Mouse (Mus musculus) G1E (cell line): ENCODE results near the gene Patz1. TPM values are rescaled to one million over a fixed set of nuclear protein-coding genes. Genes with fewer than 3 reads are reported as not detected.
A peak's percentile ranks its signal among the peaks of the same experiment; 100 is the strongest.

Source experiments
- ATAC-seq: 2 replicates; pipeline ENCODE4 v1.8.0; 2016; ENCODE audit warnings: mild to moderate bottlenecking; ENCODE audit not compliant: insufficient number of reproducible peaks, poor library complexity, low FRiP score, severe bottlenecking; ENCODE audit errors: extremely low read depth
- DNase-seq: peaks from one replicate; pipeline ENCODE4 v3.0.0; 2012; ENCODE audit warnings: low spot score
- H3K27me3 ChIP-seq: 2 replicates; pipeline ENCODE4 v1.6.1; 2012; ENCODE audit warnings: mild to moderate bottlenecking, low read length, inconsistent platforms; ENCODE audit not compliant: insufficient read depth
- H3K36me3 ChIP-seq: replicated peaks from 2 replicates; pipeline ENCODE3; 2012; ENCODE audit warnings: mild to moderate bottlenecking, inconsistent platforms
- H3K4me1 ChIP-seq: 2 replicates; pipeline ENCODE4 v1.6.1; 2012; ENCODE audit warnings: low read depth, low read length, inconsistent platforms, mixed read lengths; ENCODE audit not compliant: insufficient read depth
- H3K4me3 ChIP-seq: 2 replicates; pipeline ENCODE4 v1.5.1; 2012; ENCODE audit warnings: low read depth, mild to moderate bottlenecking, inconsistent platforms, low read length, moderate library complexity, mixed read lengths
- H3K9me3 ChIP-seq: replicated peaks from 2 replicates; pipeline ENCODE4 v1.6.1; 2012; ENCODE audit warnings: inconsistent platforms
- CTCF ChIP-seq: IDR thresholded peaks from 2 replicates; pipeline ENCODE4 v1.5.1; 2012; ENCODE audit warnings: low read depth, low read length, inconsistent platforms, mixed read lengths
- GATA1 ChIP-seq: IDR thresholded peaks from 2 replicates; pipeline ENCODE4 v1.6.1; 2012; ENCODE audit warnings: borderline replicate concordance, low read length, inconsistent platforms, mixed read lengths
- GATA2 ChIP-seq: IDR thresholded peaks from 2 replicates; pipeline ENCODE4 v1.6.1; 2012; ENCODE audit warnings: low read depth, low read length, inconsistent platforms, borderline replicate concordance
- POLR2AphosphoS5 ChIP-seq: IDR thresholded peaks from 2 replicates; pipeline ENCODE4 v1.6.1; 2012; ENCODE audit warnings: low read depth, low read length, inconsistent platforms; ENCODE audit not compliant: insufficient replicate concordance
- TAL1 ChIP-seq: conservative IDR thresholded peaks from 2 replicates; pipeline ENCODE4 v1.6.1; 2012; ENCODE audit warnings: low read depth, low read length, inconsistent platforms, mixed read lengths
- polyA plus RNA-seq: library from polyadenylated mRNA; stranded (reverse); fragments of >175 nt; gene quantifications from 2 replicates; pipeline ENCODE4 v1.2.3, GENCODE M21; 2012
- total RNA-seq, 2 experiments: library from RNA; stranded (forward) in 1 of 2; stranded (reverse) in 1 of 2; fragments of 200-1000 nt in 1 of 2; fragments of >200 nt in 1 of 2; fragmentation: Nextera tagmentation in 1 of 2; gene quantifications; 2 replicates each; pipeline ENCODE4 v1.2.3; 2014 to 2017

Gene Patz1
- total and polyA plus RNA-seq, 3 experiments = 56.5 to 112 (median 71.9) TPM

DNA sequence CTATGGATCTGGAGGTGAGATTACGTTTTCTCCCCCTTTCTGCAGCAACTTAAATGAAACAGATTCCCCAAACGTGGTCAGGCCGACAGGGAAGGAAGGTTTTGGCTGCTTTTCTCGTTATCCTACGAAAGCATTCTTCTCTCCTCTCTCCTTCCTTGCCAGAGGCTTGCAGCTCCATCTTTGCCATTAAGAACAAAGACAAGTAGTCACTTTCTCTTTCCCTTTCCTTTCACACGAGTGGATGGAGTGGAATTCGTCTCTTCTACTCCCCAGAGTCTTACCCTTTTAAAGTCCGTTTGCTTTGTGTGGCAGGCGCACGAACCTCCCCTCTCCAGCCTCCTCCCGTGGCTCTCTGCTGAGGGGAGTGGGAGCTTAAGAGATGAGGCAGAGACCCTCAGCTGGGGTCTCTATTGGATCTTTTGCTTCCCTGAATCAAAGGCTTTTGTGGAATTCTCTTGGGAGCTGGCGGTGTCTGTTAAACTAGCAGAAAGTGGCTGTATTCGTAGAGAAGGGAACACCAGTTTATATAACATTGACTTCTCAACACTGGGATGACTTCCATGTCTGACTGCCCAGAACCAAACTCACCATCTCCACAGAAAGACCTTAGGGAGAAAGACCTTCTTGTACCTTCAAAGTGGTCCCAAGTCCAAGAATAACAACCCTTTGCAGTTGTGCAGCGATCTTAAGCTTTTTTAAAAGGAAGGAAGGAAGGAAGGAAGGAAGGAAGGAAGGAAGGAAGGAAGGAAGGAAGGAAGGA, 42.5 kb downstream of the Patz1 start:
- TF ChIP-seq POLR2AphosphoS5 = no peak
- no peak for DNase-seq
- H3K9me3 ChIP-seq = peaks cover 6% of the 10 kb centered on the region; the same call in 1 of the 2 replicates
- peaks cover 46% of the 10 kb centered on the region for H3K27me3 ChIP-seq
- ATAC-seq = no peak
- H3K36me3 ChIP-seq = no peaks in the 10 kb centered on the region
- H3K4me1 ChIP-seq = peaks cover 47% of the 10 kb centered on the region
- peak overlapping the region; percentile 67; the same call in 1 of the 2 replicates for H3K4me3 ChIP-seq

DNA sequence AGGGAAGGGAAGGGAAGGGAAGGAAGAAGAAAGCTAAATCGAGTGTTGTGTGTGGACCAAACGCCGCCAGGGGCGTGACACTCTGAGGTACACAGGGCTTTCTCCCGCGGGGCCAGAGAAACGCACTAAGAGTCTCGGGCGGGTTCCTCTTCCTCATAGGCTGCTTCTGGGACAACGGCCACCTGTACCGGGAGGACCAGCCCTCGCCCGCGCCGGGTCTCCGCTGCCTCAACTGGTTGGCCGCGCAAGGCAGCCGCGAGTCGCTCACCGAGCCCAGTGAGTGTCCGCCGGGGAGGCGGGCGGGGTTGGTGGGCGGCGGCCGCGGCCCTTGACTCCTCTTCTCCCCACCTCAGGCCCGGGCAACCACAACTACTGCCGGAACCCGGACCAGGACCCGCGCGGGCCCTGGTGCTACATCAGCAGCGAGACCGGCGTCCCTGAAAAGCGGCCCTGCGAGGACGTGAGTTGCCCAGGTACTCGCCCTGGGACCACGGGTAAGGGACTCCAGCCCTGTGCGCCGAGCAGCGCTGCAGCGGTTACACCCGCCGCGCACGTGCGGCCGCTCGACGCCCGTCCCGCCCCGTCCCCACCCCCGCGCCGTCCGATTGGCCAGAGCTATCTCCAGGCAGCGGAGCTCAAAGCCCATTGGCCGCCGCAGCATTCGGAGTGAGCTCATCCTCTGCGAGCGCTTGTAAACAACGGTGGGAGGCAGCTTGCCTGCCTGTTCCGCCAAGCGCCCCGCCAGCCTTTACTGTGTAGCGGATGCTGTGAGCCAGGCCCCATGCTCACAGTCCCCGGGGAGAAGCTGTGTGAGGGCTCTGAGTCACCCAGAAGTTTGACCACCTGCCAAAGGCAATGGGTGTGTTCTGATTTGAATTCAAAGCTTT, 43.3 kb downstream of the Patz1 start:
- DNase-seq (peak; percentile 85), ATAC-seq (peak; percentile 68)
- H3K4me1 ChIP-seq = peaks cover 54% of the 10 kb centered on the region
- TF ChIP-seq GATA2 = no peak
- no peak for TF ChIP-seq CTCF
- TF ChIP-seq GATA1 = no peak
- TF ChIP-seq TAL1 = no peak
- TF ChIP-seq POLR2AphosphoS5 = no peak
- H3K36me3 ChIP-seq = no peaks in the 10 kb centered on the region
- peaks cover 46% of the 10 kb centered on the region for H3K27me3 ChIP-seq
- peak overlapping the region; percentile 67 for H3K4me3 ChIP-seq
- H3K9me3 ChIP-seq = peaks cover 6% of the 10 kb centered on the region; the same call in 1 of the 2 replicates

DNA sequence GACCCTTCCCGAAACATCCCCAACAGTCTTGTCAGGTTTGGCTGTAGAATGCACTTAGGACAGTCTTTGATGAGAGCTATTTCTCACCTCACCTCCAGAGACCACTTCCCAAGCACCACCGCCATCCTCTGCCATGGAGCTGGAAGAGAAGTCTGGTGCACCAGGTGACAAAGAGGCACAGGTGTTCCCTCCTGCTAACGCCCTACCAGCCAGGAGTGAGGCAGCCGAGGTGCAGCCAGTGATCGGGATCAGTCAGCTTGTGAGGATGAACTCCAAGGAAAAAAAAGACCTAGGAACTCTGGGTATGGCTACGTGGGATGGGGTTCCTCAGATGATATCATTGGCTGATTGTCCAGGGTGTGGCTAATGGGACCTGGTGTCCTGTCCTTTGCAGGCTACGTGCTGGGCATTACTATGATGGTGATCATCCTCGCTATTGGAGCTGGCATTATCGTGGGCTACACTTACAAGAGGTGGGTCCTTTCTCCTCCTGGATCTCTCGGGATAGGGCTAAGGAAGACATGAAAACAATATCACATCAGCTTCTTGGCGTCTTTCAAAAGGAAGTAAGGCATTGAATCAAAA, 44.5 kb downstream of the Patz1 start:
- H3K4me3 ChIP-seq = no peak overlapping the region
- ATAC-seq (no peak), DNase-seq (no peak)
- peaks cover 54% of the 10 kb centered on the region for H3K27me3 ChIP-seq
- no peak for TF ChIP-seq TAL1
- TF ChIP-seq GATA2 = no peak
- no peak for TF ChIP-seq GATA1
- no peak for TF ChIP-seq CTCF
- no peak for TF ChIP-seq POLR2AphosphoS5
- no peaks in the 10 kb centered on the region for H3K36me3 ChIP-seq
- H3K4me1 ChIP-seq = peaks cover 62% of the 10 kb centered on the region
- H3K9me3 ChIP-seq = peaks cover 6% of the 10 kb centered on the region; the same call in 1 of the 2 replicates

GRCm38 (mm10) chr11:3334141-3334710, 45.6 kb downstream of the Patz1 start:
- ATAC-seq = no peak
- Histone ChIP-seq H3K27me3 (peaks cover 54% of the 10 kb centered on the region), H3K4me1 (peaks cover 62% of the 10 kb centered on the region)

DNA sequence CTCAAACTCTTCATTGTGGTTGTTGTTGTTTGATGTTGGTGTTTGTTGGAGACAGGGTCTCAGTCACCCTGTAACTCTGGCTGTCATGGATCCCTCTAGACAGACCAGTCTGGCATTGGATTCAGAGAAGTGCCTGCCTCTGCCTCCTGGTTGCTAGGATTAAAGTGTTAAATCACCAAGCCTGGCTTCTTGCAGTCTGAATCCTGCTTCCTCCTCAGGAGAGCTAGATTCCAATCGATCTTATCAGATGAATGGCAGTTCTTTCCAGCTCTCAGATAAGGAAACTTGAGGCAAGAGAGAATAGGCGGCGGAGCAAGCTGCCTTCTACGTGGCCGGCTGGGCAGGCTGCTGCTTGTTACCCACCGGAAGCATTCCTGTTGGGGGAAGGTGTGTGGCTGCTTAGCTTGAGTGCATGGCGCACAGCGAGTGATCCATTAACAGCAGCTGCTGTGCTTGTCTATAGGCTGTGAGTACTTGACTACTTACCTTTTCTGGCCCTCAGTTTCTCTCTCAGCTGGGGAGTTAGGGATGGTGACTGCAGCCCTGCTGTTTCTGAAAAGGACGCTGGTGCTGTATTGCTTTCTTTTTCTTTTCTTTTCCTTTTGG, 46.1 kb downstream of the Patz1 start:
- peaks cover 6% of the 10 kb centered on the region; the same call in 1 of the 2 replicates for H3K9me3 ChIP-seq
- no peak for TF ChIP-seq GATA2
- TF ChIP-seq TAL1 = no peak
- no peak for TF ChIP-seq GATA1
- TF ChIP-seq POLR2AphosphoS5 = no peak
- TF ChIP-seq CTCF = no peak
- H3K4me1 ChIP-seq = peaks cover 62% of the 10 kb centered on the region
- no peaks in the 10 kb centered on the region for H3K36me3 ChIP-seq
- H3K4me3 ChIP-seq = no peak overlapping the region
- no peak for ATAC-seq
- peaks cover 51% of the 10 kb centered on the region for H3K27me3 ChIP-seq
- no peak for DNase-seq

More at GRCm38 (mm10) chr11:3334141-3334710, 45.6 kb downstream of the Patz1 start:
- DNase-seq = no peak
- Histone ChIP-seq H3K36me3 (no peaks in the 10 kb centered on the region), H3K9me3 (peaks cover 6% of the 10 kb centered on the region; the same call in 1 of the 2 replicates), H3K4me3 (no peak overlapping the region)
- TF ChIP-seq GATA2 = no peak
- no peak for TF ChIP-seq CTCF
- TF ChIP-seq POLR2AphosphoS5 = no peak
- TF ChIP-seq GATA1 = no peak
- no peak for TF ChIP-seq TAL1
